Mouse (Mus musculus): ENCODE data around the gene Hhipl1.

The Hhipl1 gene

GRCm38 (mm10) chr12:108312432-108312851, 6.4 kb downstream of the Hhipl1 start:
- DNase-seq (ENCODE audit: low spot score in 2 of 2), result no peak

- DNase-seq (ENCODE audit: low spot score in 2 of 2), result no peak
These were observed 7.2 kb downstream of the Hhipl1 start for GRCm38 (mm10) chr12:108313244-108313772.

GRCm38 (mm10) chr12:108315818-108316217, 9.7 kb downstream of the Hhipl1 start:
- no peak for DNase-seq (ENCODE audit: low spot score in 2 of 2)

GRCm38 (mm10) chr12:108316655-108317054, 10.6 kb downstream of the Hhipl1 start:
- DNase-seq (ENCODE audit: low spot score in 2 of 2), result no peak

- DNase-seq (ENCODE audit: low spot score in 2 of 2), result no peak
These were observed 11.2 kb downstream of the Hhipl1 start for GRCm38 (mm10) chr12:108317201-108317738.

- DNase-seq (ENCODE audit: low spot score in 2 of 2), result no peak
These were observed 11.9 kb downstream of the Hhipl1 start for GRCm38 (mm10) chr12:108317826-108318430.

GRCm38 (mm10) chr12:108318499-108318898, 12.4 kb downstream of the Hhipl1 start:
- DNase-seq (ENCODE audit: low spot score in 2 of 2), result no peak

- DNase-seq (ENCODE audit: low spot score in 2 of 2), result no peak
These were observed 14.0 kb downstream of the Hhipl1 start for GRCm38 (mm10) chr12:108320096-108320495.

- peak; percentile 63 to 68 for DNase-seq (ENCODE audit: low spot score in 2 of 2)
These were observed 20.3 kb downstream of the Hhipl1 start for GRCm38 (mm10) chr12:108326401-108326800.

- peak; percentile 91 to 94 for DNase-seq (ENCODE audit: low spot score in 2 of 2)
These were observed 21.9 kb downstream of the Hhipl1 start for GRCm38 (mm10) chr12:108327889-108328491.

GRCm38 (mm10) chr12:108333056-108333455, 27.0 kb downstream of the Hhipl1 start:
- peak; percentile 87 to 90 for DNase-seq (ENCODE audit: low spot score in 2 of 2)

- no peak for DNase-seq (ENCODE audit: low spot score in 2 of 2)
These were observed 27.4 kb downstream of the Hhipl1 start for GRCm38 (mm10) chr12:108333481-108333882.

GRCm38 (mm10) chr12:108333895-108334445, 27.9 kb downstream of the Hhipl1 start, which contains the start of gene Cyp46a1:
Gene Cyp46a1 (plus strand): TSS chr12:108334381.
- peak; percentile 100 for DNase-seq (ENCODE audit: low spot score in 2 of 2)

GRCm38 (mm10) chr12:108334529-108334928, 28.5 kb downstream of the Hhipl1 start:
- DNase-seq (ENCODE audit: low spot score in 2 of 2), result peak; percentile 63 to 67

GRCm38 (mm10) chr12:108338572-108339190, 32.6 kb downstream of the Hhipl1 start:
- DNase-seq (ENCODE audit: low spot score in 2 of 2), result peak in 1 of 2 experiments; percentile 67

GRCm38 (mm10) chr12:108348151-108348550, 42.1 kb downstream of the Hhipl1 start:
- DNase-seq (ENCODE audit: low spot score in 2 of 2), result no peak

GRCm38 (mm10) chr12:108349026-108349425, 43.0 kb downstream of the Hhipl1 start:
- peak; percentile 65 to 70 for DNase-seq (ENCODE audit: low spot score in 2 of 2)

- DNase-seq (ENCODE audit: low spot score in 2 of 2), result no peak
These were observed 44.9 kb downstream of the Hhipl1 start for GRCm38 (mm10) chr12:108350931-108351330.

- no peak for DNase-seq (ENCODE audit: low spot score in 2 of 2)
These were observed 46.5 kb downstream of the Hhipl1 start for GRCm38 (mm10) chr12:108352371-108353136.

GRCm38 (mm10) chr12:108354284-108354683, 48.2 kb downstream of the Hhipl1 start:
- no peak for DNase-seq (ENCODE audit: low spot score in 2 of 2)

- DNase-seq (ENCODE audit: low spot score in 2 of 2), result no peak
These were observed 49.2 kb downstream of the Hhipl1 start for GRCm38 (mm10) chr12:108355271-108355670.
